Mouse (Mus musculus): ENCODE results near the gene Ano6.

Gene Ano6

GRCm38 (mm10) chr15:95849513-95850411, 59.1 kb downstream of the Ano6 start:
- DNase-seq (ENCODE audit: extremely low read depth, low read depth, low spot score) = no peak

- DNase-seq (ENCODE audit: extremely low read depth, low read depth, low spot score) = no peak
Measured at GRCm38 (mm10) chr15:95850546-95850945, 59.9 kb downstream of the Ano6 start.

- DNase-seq (ENCODE audit: extremely low read depth, low read depth, low spot score) = no peak
Measured at GRCm38 (mm10) chr15:95855051-95855844, 64.6 kb downstream of the Ano6 start.

- DNase-seq (ENCODE audit: extremely low read depth, low read depth, low spot score) = no peak
Measured at GRCm38 (mm10) chr15:95855953-95856352, 65.3 kb downstream of the Ano6 start.

GRCm38 (mm10) chr15:95856684-95857595, 66.3 kb downstream of the Ano6 start:
- no peak for DNase-seq (ENCODE audit: extremely low read depth, low read depth, low spot score)

GRCm38 (mm10) chr15:95858876-95859655, 68.4 kb downstream of the Ano6 start:
- no peak for DNase-seq (ENCODE audit: extremely low read depth, low read depth, low spot score)

GRCm38 (mm10) chr15:95863865-95864660, 73.4 kb downstream of the Ano6 start:
- no peak for DNase-seq (ENCODE audit: extremely low read depth, low read depth, low spot score)

- no peak for DNase-seq (ENCODE audit: extremely low read depth, low read depth, low spot score)
Measured at GRCm38 (mm10) chr15:95865311-95866100, 74.9 kb downstream of the Ano6 start.

GRCm38 (mm10) chr15:95868172-95868571, 77.5 kb downstream of the Ano6 start:
- DNase-seq (ENCODE audit: extremely low read depth, low read depth, low spot score) = peak; percentile 77

- no peak for DNase-seq (ENCODE audit: extremely low read depth, low read depth, low spot score)
Measured at GRCm38 (mm10) chr15:95869611-95870010, 79.0 kb downstream of the Ano6 start.

- DNase-seq (ENCODE audit: extremely low read depth, low read depth, low spot score) = no peak
Measured at GRCm38 (mm10) chr15:95871631-95872030, 81.0 kb downstream of the Ano6 start.

- no peak for DNase-seq (ENCODE audit: extremely low read depth, low read depth, low spot score)
Measured at GRCm38 (mm10) chr15:95872447-95872846, 81.8 kb downstream of the Ano6 start.

GRCm38 (mm10) chr15:95873276-95873675, 82.6 kb downstream of the Ano6 start:
- no peak for DNase-seq (ENCODE audit: extremely low read depth, low read depth, low spot score)

GRCm38 (mm10) chr15:95874216-95874615, 83.6 kb downstream of the Ano6 start:
- no peak for DNase-seq (ENCODE audit: extremely low read depth, low read depth, low spot score)

- DNase-seq (ENCODE audit: extremely low read depth, low read depth, low spot score) = no peak
Measured at GRCm38 (mm10) chr15:95874726-95875125, 84.1 kb downstream of the Ano6 start.

- DNase-seq (ENCODE audit: extremely low read depth, low read depth, low spot score) = no peak
Measured at GRCm38 (mm10) chr15:95875898-95876297, 85.3 kb downstream of the Ano6 start.

GRCm38 (mm10) chr15:95880616-95881151, 90.0 kb downstream of the Ano6 start:
- DNase-seq (ENCODE audit: extremely low read depth, low read depth, low spot score) = no peak

- DNase-seq (ENCODE audit: extremely low read depth, low read depth, low spot score) = no peak
Measured at GRCm38 (mm10) chr15:95882436-95882835, 91.8 kb downstream of the Ano6 start.
